Mouse (Mus musculus) embryonic facial prominence, embryonic 11.5 days (tissue): Measurements from ENCODE around the gene Ssh1. TPM values are rescaled to one million over a fixed set of nuclear protein-coding genes. Genes with fewer than 3 reads are reported as not detected.

ENCODE experiments used
- ATAC-seq: fragments of 200-750 bp; cut with Nextera tagmentation; replicated peaks from 2 replicates; pipeline ENCODE4 v1.8.0; 2017; ENCODE audit warnings: low read depth; ENCODE audit not compliant: insufficient number of reproducible peaks, low FRiP score, low TSS enrichment
- DNase-seq: peaks from one replicate; pipeline ENCODE4 v3.0.0-alpha.2; 2015; ENCODE audit warnings: low spot score
- H3K27ac ChIP-seq: fragments of 300-500 bp; sonication (generic); replicated peaks from 2 replicates; pipeline ENCODE4 v1.5.1; 2014; ENCODE audit warnings: mild to moderate bottlenecking, low read depth, low read length, control low read depth
- H3K27me3 ChIP-seq: fragments of 300-500 bp; sonication (generic); 2 replicates; pipeline ENCODE4 v1.6.1; 2014; ENCODE audit warnings: mild to moderate bottlenecking, low read length, moderate library complexity, mixed read lengths; ENCODE audit not compliant: control insufficient read depth, insufficient read depth
- H3K36me3 ChIP-seq: fragments of 300-500 bp; sonication (generic); replicated peaks from 2 replicates; pipeline ENCODE4 v1.6.1; 2014; ENCODE audit warnings: low read depth, mild to moderate bottlenecking, low read length, moderate library complexity, mixed read lengths; ENCODE audit not compliant: control insufficient read depth, insufficient read depth
- H3K4me1 ChIP-seq: fragments of 300-500 bp; sonication (generic); 2 replicates; pipeline ENCODE4 v1.6.1; 2014; ENCODE audit warnings: low read length, mixed read lengths; ENCODE audit not compliant: control insufficient read depth, insufficient read depth
- H3K4me2 ChIP-seq: fragments of 300-500 bp; sonication (generic); 2 replicates; pipeline ENCODE4 v1.6.1; 2014; ENCODE audit warnings: low read depth, mild to moderate bottlenecking, control low read depth, low read length, moderate library complexity
- H3K4me3 ChIP-seq: fragments of 300-500 bp; sonication (generic); 2 replicates; pipeline ENCODE4 v1.5.1; 2014; ENCODE audit warnings: low read depth, low read length, control low read depth
- H3K9ac ChIP-seq: fragments of 300-500 bp; sonication (generic); replicated peaks from 2 replicates; pipeline ENCODE4 v1.6.1; 2014; ENCODE audit warnings: mild to moderate bottlenecking, control low read depth, low read length
- H3K9me3 ChIP-seq: fragments of 300-500 bp; sonication (generic); replicated peaks from 2 replicates; pipeline ENCODE4 v1.6.1; 2016; ENCODE audit warnings: mild to moderate bottlenecking, low read length, inconsistent platforms, mixed read lengths; ENCODE audit not compliant: control insufficient read depth
- WGBS: fragments of 180-500 bp; shearing (Covaris S2); extraction: QIAGEN DNeasy Blood & Tissue Kit; methylation state at CpG from one replicate; pipeline ENCODE4 v1.1.7; 2014; 5-methylcytosine and 5-hydroxymethylcytosine counted together
- polyA plus RNA-seq: library from polyadenylated mRNA; unstranded; fragments of >200 nt; fragmentation: Nextera tagmentation; extraction: Ambion mirVana; gene quantifications from 2 replicates; pipeline ENCODE4 v1.2.1, GENCODE M21; 2014

Ssh1 gene
- polyA plus RNA-seq: 26.0 and 29.0 TPM in 2 replicates

GRCm38 (mm10) chr5:113993487-113994465 is at the start of gene Ssh1:
Ssh1 (minus strand) TSS chr5:113993894.
- ATAC-seq (peak; percentile 84), DNase-seq (peak; percentile 93)
- H3K4me1 ChIP-seq: no peaks in the 10 kb centered on the region; the same call in 1 of the 2 replicates
- peak within 1 kb of the TSS; percentile 83 for H3K27ac ChIP-seq
- WGBS: under 1% methylated on average over 68 of the region's 83 CpGs
- peak within 1 kb of the TSS; percentile 64 for H3K4me2 ChIP-seq
- H3K9ac ChIP-seq: peak within 1 kb of the TSS; percentile 86
- no peaks in the 10 kb centered on the region for H3K9me3 ChIP-seq
- H3K36me3 ChIP-seq: no peaks in the 10 kb centered on the region; the same call in none of the 2 replicates
- H3K27me3 ChIP-seq: no peaks in the 10 kb centered on the region
- H3K4me3 ChIP-seq: peak within 1 kb of the TSS; percentile 78

GRCm38 (mm10) chr5:114041327-114041930 is 47.7 kb upstream of the Ssh1 start:
- H3K9ac ChIP-seq: no peak overlapping the region
- H3K27ac ChIP-seq: no peak overlapping the region
- H3K36me3 ChIP-seq: no peaks in the 10 kb centered on the region
- 0 out of 2 replicates have a peak, but pooled peaks have one; percentile 39 for ATAC-seq
- H3K9me3 ChIP-seq: no peaks in the 10 kb centered on the region
- WGBS: 23% methylated on average over 15 of the region's 15 CpGs
- peaks cover 3% of the 10 kb centered on the region; the same call in 1 of the 2 replicates for H3K4me1 ChIP-seq
- H3K4me3 ChIP-seq: no peak overlapping the region
- peak; percentile 40 for DNase-seq
- H3K27me3 ChIP-seq: no peaks in the 10 kb centered on the region
- H3K4me2 ChIP-seq: no peak overlapping the region

GRCm38 (mm10) chr5:114040911-114041310 is 47.2 kb upstream of the Ssh1 start:
- H3K27me3 ChIP-seq: no peaks in the 10 kb centered on the region
- H3K4me1 ChIP-seq: peaks cover 3% of the 10 kb centered on the region; the same call in 1 of the 2 replicates
- no peaks in the 10 kb centered on the region for H3K36me3 ChIP-seq
- no peak for ATAC-seq
- WGBS: 74% methylated on average over 1 of the region's 1 CpGs
- H3K27ac ChIP-seq: no peak overlapping the region
- no peaks in the 10 kb centered on the region for H3K9me3 ChIP-seq
- no peak overlapping the region for H3K9ac ChIP-seq
- H3K4me3 ChIP-seq: no peak overlapping the region
- no peak for DNase-seq
- H3K4me2 ChIP-seq: no peak overlapping the region

GRCm38 (mm10) chr5:114040508-114040907 is 46.8 kb upstream of the Ssh1 start:
- Histone ChIP-seq H3K27me3 (no peaks in the 10 kb centered on the region), H3K4me2 (no peak overlapping the region), H3K36me3 (no peaks in the 10 kb centered on the region), H3K4me1 (peaks cover 3% of the 10 kb centered on the region; the same call in 1 of the 2 replicates), H3K27ac (no peak overlapping the region), H3K4me3 (no peak overlapping the region), H3K9me3 (no peaks in the 10 kb centered on the region), H3K9ac (no peak overlapping the region)
- WGBS: 30% methylated on average over 8 of the region's 8 CpGs
- DNase-seq (no peak), ATAC-seq (no peak)

DNA sequence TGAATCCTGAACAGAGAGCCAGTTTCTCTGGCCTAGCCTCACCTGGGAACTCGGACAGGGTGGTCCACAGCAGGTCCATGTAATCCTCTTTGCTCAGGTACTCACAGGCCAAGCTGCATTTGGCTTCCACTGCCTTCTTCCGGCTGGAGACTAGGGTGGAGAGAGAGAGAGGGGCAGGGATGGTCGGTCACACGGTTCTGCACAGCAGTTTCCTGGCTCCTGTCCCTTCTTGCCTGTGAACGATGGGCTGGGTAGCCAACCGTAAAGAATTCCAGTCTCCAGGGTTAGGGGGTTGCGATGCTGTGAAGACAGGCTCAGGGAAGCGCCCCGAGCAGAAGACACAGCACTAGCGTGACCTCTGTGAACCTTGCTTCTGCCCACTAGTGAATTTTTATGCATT is 41.4 kb upstream of the Ssh1 start:
- H3K27me3 ChIP-seq: no peaks in the 10 kb centered on the region
- no peaks in the 10 kb centered on the region for H3K36me3 ChIP-seq
- H3K9me3 ChIP-seq: no peaks in the 10 kb centered on the region
- no peak overlapping the region for H3K9ac ChIP-seq
- DNase-seq (no peak), ATAC-seq (no peak)
- H3K4me3 ChIP-seq: no peak overlapping the region
- H3K4me1 ChIP-seq: no peaks in the 10 kb centered on the region
- WGBS: 53% methylated on average over 10 of the region's 10 CpGs
- no peak overlapping the region for H3K27ac ChIP-seq
- H3K4me2 ChIP-seq: no peak overlapping the region

DNA sequence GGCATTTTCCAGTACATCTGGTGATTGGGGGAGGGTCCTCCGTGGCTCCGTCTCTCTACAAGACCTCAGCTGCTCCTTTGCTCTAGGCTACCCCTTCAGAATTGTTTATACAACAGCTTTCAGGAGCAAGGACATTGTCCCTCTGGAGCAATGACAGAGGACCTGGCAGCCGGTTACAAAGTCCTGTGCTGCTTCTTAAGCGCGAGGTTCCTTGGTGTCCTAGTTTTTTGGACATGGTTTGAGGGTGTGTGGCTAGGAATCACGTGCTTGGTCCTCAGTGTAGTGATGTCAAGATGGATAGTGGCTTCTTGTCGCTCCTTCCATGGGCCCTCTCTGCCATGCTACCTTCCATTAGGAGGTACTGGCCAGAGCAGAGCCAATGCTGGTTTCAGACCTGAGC is 40.7 kb upstream of the Ssh1 start:
- Histone ChIP-seq H3K4me1 (no peaks in the 10 kb centered on the region), H3K36me3 (no peaks in the 10 kb centered on the region), H3K27ac (no peak overlapping the region), H3K27me3 (no peaks in the 10 kb centered on the region), H3K9me3 (no peaks in the 10 kb centered on the region), H3K9ac (no peak overlapping the region), H3K4me2 (no peak overlapping the region), H3K4me3 (no peak overlapping the region)
- ATAC-seq: no peak
- WGBS: 80% methylated on average over 7 of the region's 7 CpGs
- no peak for DNase-seq

DNA sequence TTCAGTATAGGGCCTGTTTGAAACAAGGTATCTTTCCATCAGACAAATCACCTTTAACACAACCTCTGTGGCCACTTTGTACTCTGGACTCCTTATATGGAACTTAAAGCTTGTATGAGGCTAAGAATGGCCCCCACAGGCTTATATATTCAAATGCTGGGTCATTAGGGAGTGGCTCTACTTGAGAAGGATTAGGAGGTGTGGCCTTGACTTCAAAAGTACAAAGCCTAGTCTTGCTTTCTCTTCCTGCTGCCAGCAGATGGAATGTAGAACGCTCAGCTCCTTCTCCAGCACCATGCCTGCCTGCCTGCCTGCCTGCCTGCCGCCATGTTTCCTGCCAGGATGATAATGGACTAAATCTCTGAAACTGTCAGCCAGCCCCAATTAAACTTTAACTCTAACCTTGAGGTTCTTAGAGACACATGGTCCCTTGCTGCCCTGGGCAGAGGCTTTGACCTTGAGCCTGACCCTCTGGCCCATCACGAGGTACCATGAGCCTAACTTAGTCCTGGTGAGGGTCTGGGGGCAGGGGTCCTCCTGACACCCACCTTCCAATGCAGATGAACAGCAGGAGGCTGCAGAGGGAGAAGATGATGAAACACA is 38.6 kb upstream of the Ssh1 start:
- Histone ChIP-seq H3K9me3 (no peaks in the 10 kb centered on the region), H3K4me1 (no peaks in the 10 kb centered on the region), H3K4me3 (no peak overlapping the region), H3K27me3 (no peaks in the 10 kb centered on the region), H3K9ac (no peak overlapping the region), H3K27ac (no peak overlapping the region), H3K4me2 (no peak overlapping the region), H3K36me3 (no peaks in the 10 kb centered on the region)
- ATAC-seq (no peak), DNase-seq (no peak)
- 72% methylated on average over 3 of the region's 3 CpGs for WGBS
